Mouse (Mus musculus): ENCODE data around the gene Pus3.

Pus3 gene

GRCm38 (mm10) chr9:35558257-35559008, at the start of gene Pus3, which contains the start of gene Ddx25:
Gene Pus3 (plus strand): TSS chr9:35558595.
Gene Ddx25 (minus strand): TSS chr9:35558528.
- peak; percentile 90 for DNase-seq

GRCm38 (mm10) chr9:35513900-35514299, 44.5 kb upstream of the Pus3 start:
- no peak for DNase-seq

- DNase-seq, result no peak
Measured at GRCm38 (mm10) chr9:35516182-35516581, 42.2 kb upstream of the Pus3 start.

- no peak for DNase-seq
Measured at GRCm38 (mm10) chr9:35516711-35517110, 41.7 kb upstream of the Pus3 start.

- no peak for DNase-seq
Measured at GRCm38 (mm10) chr9:35518169-35518568, 40.2 kb upstream of the Pus3 start, which contains the start of gene Gm1113. Gene Gm1113 (minus strand): TSS chr9:35518269.

- no peak for DNase-seq
Measured at GRCm38 (mm10) chr9:35520631-35521348, 37.6 kb upstream of the Pus3 start.

GRCm38 (mm10) chr9:35522241-35522640, 36.2 kb upstream of the Pus3 start:
- DNase-seq, result no peak

GRCm38 (mm10) chr9:35522821-35523515, 35.4 kb upstream of the Pus3 start:
- peak; percentile 26 for DNase-seq

GRCm38 (mm10) chr9:35523541-35523940, 34.9 kb upstream of the Pus3 start:
- peak; percentile 67 for DNase-seq

- peak; percentile 87 for DNase-seq
Measured at GRCm38 (mm10) chr9:35523941-35524411, 34.4 kb upstream of the Pus3 start.

- DNase-seq, result no peak
Measured at GRCm38 (mm10) chr9:35529141-35529540, 29.3 kb upstream of the Pus3 start.

- no peak for DNase-seq
Measured at GRCm38 (mm10) chr9:35529796-35530195, 28.6 kb upstream of the Pus3 start.

GRCm38 (mm10) chr9:35533266-35533665, 25.1 kb upstream of the Pus3 start:
- DNase-seq, result no peak

- DNase-seq, result peak; percentile 78
Measured at GRCm38 (mm10) chr9:35535110-35535509, 23.3 kb upstream of the Pus3 start.

- DNase-seq, result no peak
Measured at GRCm38 (mm10) chr9:35535876-35536275, 22.5 kb upstream of the Pus3 start.

- no peak for DNase-seq
Measured at GRCm38 (mm10) chr9:35539001-35539750, 19.2 kb upstream of the Pus3 start.

- DNase-seq, result no peak
Measured at GRCm38 (mm10) chr9:35541024-35541423, 17.4 kb upstream of the Pus3 start.

- peak; percentile 80 for DNase-seq
Measured at GRCm38 (mm10) chr9:35541488-35541887, 16.9 kb upstream of the Pus3 start.

GRCm38 (mm10) chr9:35541941-35542340, 16.5 kb upstream of the Pus3 start:
- no peak for DNase-seq

GRCm38 (mm10) chr9:35543099-35543860, 15.1 kb upstream of the Pus3 start:
- DNase-seq, result no peak

- no peak for DNase-seq
Measured at GRCm38 (mm10) chr9:35544666-35545065, 13.7 kb upstream of the Pus3 start.

- DNase-seq, result no peak
Measured at GRCm38 (mm10) chr9:35545704-35546103, 12.7 kb upstream of the Pus3 start.
